Mouse (Mus musculus) embryonic facial prominence, embryonic 11.5 days (tissue): ENCODE data around the gene Tor2a. TPM values are rescaled to one million over a fixed set of nuclear protein-coding genes. Genes with fewer than 3 reads are reported as not detected.

Experiments
- ATAC-seq: fragments of 200-750 bp; cut with Nextera tagmentation; replicated peaks from 2 replicates; pipeline ENCODE4 v1.8.0; 2017; ENCODE audit warnings: low read depth; ENCODE audit not compliant: insufficient number of reproducible peaks, low FRiP score, low TSS enrichment
- DNase-seq: peaks from one replicate; pipeline ENCODE4 v3.0.0-alpha.2; 2015; ENCODE audit warnings: low spot score
- H3K27ac ChIP-seq: fragments of 300-500 bp; sonication (generic); replicated peaks from 2 replicates; pipeline ENCODE4 v1.5.1; 2014; ENCODE audit warnings: mild to moderate bottlenecking, low read depth, low read length, control low read depth
- H3K27me3 ChIP-seq: fragments of 300-500 bp; sonication (generic); 2 replicates; pipeline ENCODE4 v1.6.1; 2014; ENCODE audit warnings: mild to moderate bottlenecking, low read length, moderate library complexity, mixed read lengths; ENCODE audit not compliant: control insufficient read depth, insufficient read depth
- H3K36me3 ChIP-seq: fragments of 300-500 bp; sonication (generic); replicated peaks from 2 replicates; pipeline ENCODE4 v1.6.1; 2014; ENCODE audit warnings: low read depth, mild to moderate bottlenecking, low read length, moderate library complexity, mixed read lengths; ENCODE audit not compliant: control insufficient read depth, insufficient read depth
- H3K4me1 ChIP-seq: fragments of 300-500 bp; sonication (generic); 2 replicates; pipeline ENCODE4 v1.6.1; 2014; ENCODE audit warnings: low read length, mixed read lengths; ENCODE audit not compliant: control insufficient read depth, insufficient read depth
- H3K4me2 ChIP-seq: fragments of 300-500 bp; sonication (generic); 2 replicates; pipeline ENCODE4 v1.6.1; 2014; ENCODE audit warnings: low read depth, mild to moderate bottlenecking, control low read depth, low read length, moderate library complexity
- H3K4me3 ChIP-seq: fragments of 300-500 bp; sonication (generic); 2 replicates; pipeline ENCODE4 v1.5.1; 2014; ENCODE audit warnings: low read depth, low read length, control low read depth
- H3K9ac ChIP-seq: fragments of 300-500 bp; sonication (generic); replicated peaks from 2 replicates; pipeline ENCODE4 v1.6.1; 2014; ENCODE audit warnings: mild to moderate bottlenecking, control low read depth, low read length
- H3K9me3 ChIP-seq: fragments of 300-500 bp; sonication (generic); replicated peaks from 2 replicates; pipeline ENCODE4 v1.6.1; 2016; ENCODE audit warnings: mild to moderate bottlenecking, low read length, inconsistent platforms, mixed read lengths; ENCODE audit not compliant: control insufficient read depth
- WGBS: fragments of 180-500 bp; shearing (Covaris S2); extraction: QIAGEN DNeasy Blood & Tissue Kit; methylation state at CpG from one replicate; pipeline ENCODE4 v1.1.7; 2014; 5-methylcytosine and 5-hydroxymethylcytosine counted together
- polyA plus RNA-seq: library from polyadenylated mRNA; unstranded; fragments of >200 nt; fragmentation: Nextera tagmentation; extraction: Ambion mirVana; gene quantifications from 2 replicates; pipeline ENCODE4 v1.2.1, GENCODE M21; 2014

Tor2a gene
- polyA plus RNA-seq, 1 experiment from 2014 or later = 47.8 TPM

- no peaks in the 10 kb centered on the region for H3K9me3 ChIP-seq
- 6% methylated on average over 18 of the region's 18 CpGs for WGBS
- H3K27ac ChIP-seq = no peak overlapping the region
- H3K4me2 ChIP-seq = peak overlapping the region; percentile 97
- DNase-seq (peak; percentile 76), ATAC-seq (peak; percentile 75)
- peak overlapping the region; percentile 53 for H3K4me3 ChIP-seq
- no peak overlapping the region; the same call in none of the 2 replicates for H3K9ac ChIP-seq
- peaks cover 10% of the 10 kb centered on the region for H3K27me3 ChIP-seq
- H3K36me3 ChIP-seq = no peaks in the 10 kb centered on the region
- H3K4me1 ChIP-seq = peaks cover 9% of the 10 kb centered on the region
These were observed 14.9 kb upstream of the Tor2a start for GRCm38 (mm10) chr2:32742173-32742531.

GRCm38 (mm10) chr2:32744272-32744982 is 12.6 kb upstream of the Tor2a start:
- Histone ChIP-seq H3K4me1 (peaks cover 9% of the 10 kb centered on the region), H3K9me3 (no peaks in the 10 kb centered on the region), H3K9ac (no peak overlapping the region), H3K4me3 (no peak overlapping the region), H3K27ac (no peak overlapping the region), H3K36me3 (no peaks in the 10 kb centered on the region), H3K27me3 (peaks cover 10% of the 10 kb centered on the region), H3K4me2 (no peak overlapping the region)
- no peak for ATAC-seq
- DNase-seq = no peak
- 77% methylated on average over 15 of the region's 15 CpGs for WGBS

- H3K9ac ChIP-seq = no peak overlapping the region
- no peaks in the 10 kb centered on the region for H3K9me3 ChIP-seq
- ATAC-seq = no peak
- no peak overlapping the region for H3K4me2 ChIP-seq
- 91% methylated on average over 16 of the region's 16 CpGs for WGBS
- no peak overlapping the region for H3K4me3 ChIP-seq
- peaks cover 4% of the 10 kb centered on the region; the same call in 1 of the 2 replicates for H3K4me1 ChIP-seq
- H3K27ac ChIP-seq = no peak overlapping the region
- H3K27me3 ChIP-seq = no peaks in the 10 kb centered on the region
- no peak for DNase-seq
- peaks cover 4% of the 10 kb centered on the region; the same call in 1 of the 2 replicates for H3K36me3 ChIP-seq
These were observed 8.0 kb upstream of the Tor2a start for GRCm38 (mm10) chr2:32749082-32749481.

- H3K4me1 ChIP-seq = peaks cover 4% of the 10 kb centered on the region; the same call in 1 of the 2 replicates
- WGBS = 64% methylated on average over 7 of the region's 7 CpGs
- H3K27me3 ChIP-seq = no peaks in the 10 kb centered on the region
- no peak overlapping the region for H3K4me3 ChIP-seq
- no peak overlapping the region for H3K9ac ChIP-seq
- no peaks in the 10 kb centered on the region for H3K9me3 ChIP-seq
- H3K36me3 ChIP-seq = peaks cover 4% of the 10 kb centered on the region; the same call in 1 of the 2 replicates
- H3K4me2 ChIP-seq = no peak overlapping the region
- H3K27ac ChIP-seq = no peak overlapping the region
- no peak for DNase-seq
- ATAC-seq = no peak
These were observed 6.8 kb upstream of the Tor2a start for GRCm38 (mm10) chr2:32750199-32750598.

- peaks cover 4% of the 10 kb centered on the region; the same call in 1 of the 2 replicates for H3K4me1 ChIP-seq
- H3K9ac ChIP-seq = peak overlapping the region; percentile 26
- H3K27ac ChIP-seq = peak overlapping the region; percentile 35; the same call in 1 of the 2 replicates
- H3K27me3 ChIP-seq = no peaks in the 10 kb centered on the region
- H3K4me3 ChIP-seq = peak overlapping the region; percentile 34
- no peaks in the 10 kb centered on the region for H3K9me3 ChIP-seq
- H3K4me2 ChIP-seq = peak overlapping the region; percentile 64
- H3K36me3 ChIP-seq = peaks cover 4% of the 10 kb centered on the region; the same call in 1 of the 2 replicates
- DNase-seq (peak; percentile 80), ATAC-seq (peak; percentile 85)
- WGBS = 3% methylated on average over 31 of the region's 31 CpGs
These were observed 6.0 kb upstream of the Tor2a start for GRCm38 (mm10) chr2:32750887-32751664.

- Histone ChIP-seq H3K27ac (peak overlapping the region; percentile 35; the same call in 1 of the 2 replicates), H3K27me3 (no peaks in the 10 kb centered on the region), H3K4me2 (peak overlapping the region; percentile 64), H3K4me3 (peak overlapping the region; percentile 34), H3K9me3 (no peaks in the 10 kb centered on the region), H3K4me1 (peaks cover 4% of the 10 kb centered on the region; the same call in 1 of the 2 replicates), H3K9ac (peak overlapping the region; percentile 26), H3K36me3 (peaks cover 4% of the 10 kb centered on the region; the same call in 1 of the 2 replicates)
- ATAC-seq (no peak), DNase-seq (no peak)
- 18% methylated on average over 9 of the region's 10 CpGs for whole genome bisulfite sequencing
These were observed 5.4 kb upstream of the Tor2a start for GRCm38 (mm10) chr2:32751665-32752033.

GRCm38 (mm10) chr2:32752181-32752580 is 4.9 kb upstream of the Tor2a start:
- no peak overlapping the region for H3K4me2 ChIP-seq
- ATAC-seq = no peak
- no peaks in the 10 kb centered on the region for H3K9me3 ChIP-seq
- H3K36me3 ChIP-seq = peaks cover 4% of the 10 kb centered on the region; the same call in 1 of the 2 replicates
- no peak for DNase-seq
- H3K27me3 ChIP-seq = no peaks in the 10 kb centered on the region
- peaks cover 4% of the 10 kb centered on the region; the same call in 1 of the 2 replicates for H3K4me1 ChIP-seq
- WGBS = 69% methylated on average over 10 of the region's 10 CpGs
- H3K9ac ChIP-seq = no peak overlapping the region
- no peak overlapping the region for H3K27ac ChIP-seq
- no peak overlapping the region for H3K4me3 ChIP-seq

GRCm38 (mm10) chr2:32756674-32757055 is 369 bp upstream of the Tor2a start:
- Histone ChIP-seq H3K9ac (no peak overlapping the region), H3K27ac (no peak overlapping the region), H3K27me3 (no peaks in the 10 kb centered on the region), H3K4me1 (no peaks in the 10 kb centered on the region; the same call in 1 of the 2 replicates), H3K4me3 (no peak overlapping the region; the same call in 1 of the 2 replicates), H3K4me2 (no peak overlapping the region), H3K36me3 (peaks cover 6% of the 10 kb centered on the region), H3K9me3 (no peaks in the 10 kb centered on the region)
- WGBS = 23% methylated on average over 5 of the region's 6 CpGs
- DNase-seq (no peak), ATAC-seq (no peak)
